In the genomic region with DNA sequence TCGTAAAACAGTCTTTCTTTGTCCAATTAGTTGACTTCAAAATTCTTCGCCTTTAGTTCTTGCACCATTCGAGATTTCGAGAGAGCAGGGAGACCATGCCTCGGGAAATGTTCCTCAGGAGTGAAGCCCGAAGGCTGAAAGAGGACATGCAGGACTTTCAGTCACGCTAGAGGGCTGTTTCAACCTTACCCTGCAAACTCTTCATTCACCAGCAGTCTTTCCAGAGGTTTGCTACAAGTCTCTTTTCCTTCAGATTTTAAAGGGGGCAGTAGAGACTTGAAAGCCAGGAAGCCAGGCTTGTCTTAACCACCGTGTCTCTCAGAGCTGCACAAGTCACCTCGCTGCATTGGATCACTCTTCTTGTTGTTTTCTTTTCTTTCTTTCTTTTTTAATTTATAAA, we compare ENCODE assay signal across 8 mouse cellular contexts. TPM values are rescaled to one million over a fixed set of nuclear protein-coding genes. Genes with fewer than 3 reads are reported as not detected.
DNase-seq lines count a peak whose midpoint lies in the region; ATAC-seq lines count a peak whose summit lies in the region.

No protein-coding gene starts in this region.

- no peak overlapping the region for H3K27ac ChIP-seq in liver, embryonic 11.5 days (ENCODE audit: low read depth, low read length)
- no peak overlapping the region for H3K27ac ChIP-seq in embryonic facial prominence, embryonic 14.5 days (replicated peaks; ENCODE audit: low read depth, low read length)
- no peak overlapping the region for H3K27ac ChIP-seq in limb, embryonic 11.5 days (replicated peaks; ENCODE audit: low read depth, low read length)

- H3K27me3 ChIP-seq in liver, embryonic 11.5 days (replicated peaks; ENCODE audit: control insufficient read depth, insufficient read depth, low read length), result peaks cover 14% of the 10 kb centered on the region
- H3K27me3 ChIP-seq in embryonic facial prominence, embryonic 14.5 days (replicated peaks; ENCODE audit: control insufficient read depth, insufficient read depth, low read length), result no peaks in the 10 kb centered on the region; the same call in 1 of the 2 replicates
- peaks cover 6% of the 10 kb centered on the region for H3K27me3 ChIP-seq in limb, embryonic 11.5 days (ENCODE audit: control insufficient read depth, insufficient read depth, low read length)

- no peak overlapping the region for H3K9ac ChIP-seq in liver, embryonic 11.5 days (ENCODE audit: low read depth, low read length)
- H3K9ac ChIP-seq in embryonic facial prominence, embryonic 14.5 days (ENCODE audit: low read depth, low read length), result peak overlapping the region; percentile 56
- H3K9ac ChIP-seq in limb, embryonic 11.5 days (ENCODE audit: low read length), result no peak overlapping the region; the same call in 1 of the 2 replicates

- H3K36me3 ChIP-seq in liver, embryonic 11.5 days (ENCODE audit: control insufficient read depth, insufficient read depth, low read length), result no peaks in the 10 kb centered on the region
- no peaks in the 10 kb centered on the region for H3K36me3 ChIP-seq in embryonic facial prominence, embryonic 14.5 days (ENCODE audit: control insufficient read depth, insufficient read depth, low read length)
- H3K36me3 ChIP-seq in limb, embryonic 11.5 days (ENCODE audit: control insufficient read depth, insufficient read depth, low read length), result no peaks in the 10 kb centered on the region

- peak overlapping the region; percentile 77 for H3K4me2 ChIP-seq in liver, embryonic 11.5 days
- peak overlapping the region; percentile 87 for H3K4me2 ChIP-seq in embryonic facial prominence, embryonic 14.5 days (ENCODE audit: low read depth, low read length)
- H3K4me2 ChIP-seq in limb, embryonic 11.5 days (ENCODE audit: low read depth, severe bottlenecking), result peak overlapping the region; percentile 87

- H3K4me3 ChIP-seq in liver, embryonic 11.5 days (ENCODE audit: low read depth, low read length), result peak overlapping the region; percentile 42
- peak overlapping the region; percentile 45 for H3K4me3 ChIP-seq in embryonic facial prominence, embryonic 14.5 days (ENCODE audit: low read depth, low read length)
- peak overlapping the region; percentile 41 for H3K4me3 ChIP-seq in limb, embryonic 11.5 days (ENCODE audit: low read depth, low read length)

- H3K9me3 ChIP-seq in liver, embryonic 11.5 days (ENCODE audit: control insufficient read depth, low read length), result no peaks in the 10 kb centered on the region
- no peaks in the 10 kb centered on the region for H3K9me3 ChIP-seq in embryonic facial prominence, embryonic 14.5 days (ENCODE audit: control insufficient read depth, low read length)
- H3K9me3 ChIP-seq in limb, embryonic 11.5 days (ENCODE audit: control insufficient read depth, low read length), result no peaks in the 10 kb centered on the region

- 10% methylated on average over 9 of the region's 9 CpGs for WGBS in liver, embryonic 11.5 days
- WGBS in embryonic facial prominence, embryonic 14.5 days, result 2% methylated on average over 9 of the region's 9 CpGs
- 6% methylated on average over 9 of the region's 9 CpGs for WGBS in limb, embryonic 11.5 days

- no peak for ATAC-seq in liver, embryonic 11.5 days (replicated peaks; ENCODE audit: low FRiP score)
- ATAC-seq in embryonic facial prominence, embryonic 14.5 days (ENCODE audit: low read depth), result peak; percentile 69
- 0 out of 2 replicates have a peak, but pooled peaks have one; percentile 52 for ATAC-seq in limb, embryonic 11.5 days (ENCODE audit: insufficient number of reproducible peaks, low FRiP score, low TSS enrichment, low read depth)

- no peaks in the 10 kb centered on the region for H3K4me1 ChIP-seq in liver, embryonic 11.5 days (replicated peaks; ENCODE audit: control insufficient read depth, insufficient read depth, low read length)
- H3K4me1 ChIP-seq in embryonic facial prominence, embryonic 14.5 days (ENCODE audit: control insufficient read depth, insufficient read depth, low read length), result no peaks in the 10 kb centered on the region
- no peaks in the 10 kb centered on the region for H3K4me1 ChIP-seq in limb, embryonic 11.5 days (ENCODE audit: control insufficient read depth, insufficient read depth, low read length)

- no peak for DNase-seq in liver, embryonic 11.5 days (ENCODE audit: low spot score)
- no peak for DNase-seq in liver
- DNase-seq in embryonic facial prominence, embryonic 14.5 days (ENCODE audit: low spot score), result peak; percentile 73
- DNase-seq in limb, embryonic 11.5 days (ENCODE audit: low spot score), result no peak
- peak; percentile 46 for DNase-seq in retina, postnatal 1 day
- DNase-seq in cerebellum, postnatal 4 days (ENCODE audit: low spot score in 2 of 2), result no peak
- DNase-seq in adrenal gland, adult 8-10 months, result no peak
- no peak for DNase-seq in ovary, adult 18-20 months (ENCODE audit: low spot score)

RNA-seq across cellular contexts. Expression of gene Npy2r, which starts 0.9 kb away (rescaled TPM):
- polyA plus RNA-seq in liver, embryonic 11.5 days (2014; fragmentation: Nextera tagmentation; extraction: Ambion mirVana), result 0.10 and 0.12 TPM in 2 replicates
- polyA plus RNA-seq in embryonic facial prominence, embryonic 14.5 days (2014; fragmentation: Nextera tagmentation; extraction: Ambion mirVana), result 0.84 and 1.2 TPM in 2 replicates
- polyA plus RNA-seq in limb, embryonic 11.5 days (2014; fragmentation: Nextera tagmentation; extraction: Ambion mirVana), result 0.08 and 0.16 TPM in 2 replicates
- total RNA-seq in adrenal gland, adult 8-10 months (2022), result 10 to 100 TPM; 11.5 to 20.9 (median 17.7) TPM

Comparison
In these comparisons a context has a peak if more than half of its experiments do, and no peak if none do; other contexts are left out.
1. DNase-seq: peak in embryonic facial prominence, embryonic 14.5 days (single experiment) and retina, postnatal 1 day (single experiment); none in liver, embryonic 11.5 days (single experiment), liver (single experiment), limb, embryonic 11.5 days (single experiment), cerebellum, postnatal 4 days (0 of 2), adrenal gland, adult 8-10 months (single experiment) and ovary, adult 18-20 months (single experiment).
2. Peak in every context shown above with its lines, with median percentiles within 50 percentile points of each other: H3K4me2 ChIP-seq and H3K4me3 ChIP-seq.